Mouse (Mus musculus): ENCODE measurements around the gene Ppfia4. TPM values are rescaled to one million over a fixed set of nuclear protein-coding genes. Genes with fewer than 3 reads are reported as not detected.
A peak's percentile ranks its signal among the peaks of the same experiment; 100 is the strongest.

Gene Ppfia4
- polyA plus RNA-seq, 1 experiment, result 31.3 TPM

DNA sequence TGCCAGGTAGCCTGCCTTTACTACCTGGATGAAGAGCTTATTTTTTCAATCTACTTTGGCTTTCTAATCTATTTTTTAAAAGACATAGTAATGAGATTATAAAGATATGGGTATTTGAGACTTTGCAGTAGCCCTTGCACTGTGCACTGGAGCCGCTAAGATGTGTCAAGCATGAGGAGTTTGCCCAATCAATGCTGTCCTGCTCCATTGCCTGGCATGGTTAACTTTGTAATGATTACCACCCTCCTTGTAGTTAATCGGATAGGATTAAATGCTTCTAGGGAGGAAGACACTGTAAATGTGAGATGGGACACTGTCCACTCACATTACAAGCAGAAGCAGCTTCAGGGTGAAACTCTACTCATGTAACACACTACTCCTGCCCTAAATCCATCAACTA lies 20.6 kb upstream of the Ppfia4 start:
- no peak for TF ChIP-seq POLR2A (IDR thresholded peaks at IDR 0.05; ENCODE audit: borderline replicate concordance, extremely low read depth, insufficient read depth, insufficient read length, poor library complexity, severe bottlenecking)
- no peak for TF ChIP-seq CTCF (IDR thresholded peaks at IDR 0.05; ENCODE audit: borderline replicate concordance, extremely low read depth, insufficient read depth, insufficient read length)
- DNase-seq (ENCODE audit: low read depth), result no peak

DNA sequence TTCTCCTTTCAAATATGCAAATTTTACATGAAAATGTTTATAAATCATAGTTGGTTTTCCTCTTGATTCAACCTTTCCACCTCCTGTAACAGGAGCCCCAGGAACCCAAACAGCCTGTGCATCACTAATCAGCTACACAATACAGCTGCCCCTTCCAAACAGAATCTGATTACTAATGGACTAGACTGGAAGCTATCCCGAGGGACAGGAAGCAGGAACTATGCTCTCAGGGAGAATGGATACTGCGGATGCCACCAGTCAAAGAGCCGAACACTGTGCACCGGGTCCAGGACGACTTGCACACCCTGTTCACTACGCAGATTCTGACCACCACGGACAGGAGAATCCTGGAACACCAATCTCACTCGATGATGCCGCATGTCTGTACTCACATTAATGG lies 15.1 kb upstream of the Ppfia4 start:
- no peak for DNase-seq (ENCODE audit: low read depth)
- TF ChIP-seq CTCF (IDR thresholded peaks at IDR 0.05; ENCODE audit: borderline replicate concordance, extremely low read depth, insufficient read depth, insufficient read length) (no peak), POLR2A (IDR thresholded peaks at IDR 0.05; ENCODE audit: borderline replicate concordance, extremely low read depth, insufficient read depth, insufficient read length, poor library complexity, severe bottlenecking) (no peak)

DNA sequence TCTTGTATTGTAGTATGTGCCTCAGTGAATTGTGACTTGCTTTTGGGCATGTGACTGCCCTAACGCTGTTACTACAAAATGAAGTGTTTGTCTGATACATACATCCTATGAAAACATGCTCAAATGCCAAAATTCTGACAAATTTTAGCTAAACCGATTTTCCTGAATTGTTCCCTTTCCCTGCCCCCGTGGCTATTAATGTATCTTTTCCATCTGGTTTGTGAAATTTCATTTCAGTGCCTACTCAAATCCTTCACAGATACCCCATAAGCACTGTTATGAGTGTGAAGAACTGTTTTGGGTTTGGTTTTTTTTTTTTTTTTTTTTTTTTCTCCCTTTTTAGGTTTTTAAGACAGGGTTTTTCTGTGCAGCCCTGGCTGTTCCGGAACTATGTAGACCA lies 12.3 kb upstream of the Ppfia4 start:
- TF ChIP-seq CTCF (IDR thresholded peaks at IDR 0.05; ENCODE audit: borderline replicate concordance, extremely low read depth, insufficient read depth, insufficient read length) (no peak), POLR2A (IDR thresholded peaks at IDR 0.05; ENCODE audit: borderline replicate concordance, extremely low read depth, insufficient read depth, insufficient read length, poor library complexity, severe bottlenecking) (no peak)
- no peak for DNase-seq (ENCODE audit: low read depth)

DNA sequence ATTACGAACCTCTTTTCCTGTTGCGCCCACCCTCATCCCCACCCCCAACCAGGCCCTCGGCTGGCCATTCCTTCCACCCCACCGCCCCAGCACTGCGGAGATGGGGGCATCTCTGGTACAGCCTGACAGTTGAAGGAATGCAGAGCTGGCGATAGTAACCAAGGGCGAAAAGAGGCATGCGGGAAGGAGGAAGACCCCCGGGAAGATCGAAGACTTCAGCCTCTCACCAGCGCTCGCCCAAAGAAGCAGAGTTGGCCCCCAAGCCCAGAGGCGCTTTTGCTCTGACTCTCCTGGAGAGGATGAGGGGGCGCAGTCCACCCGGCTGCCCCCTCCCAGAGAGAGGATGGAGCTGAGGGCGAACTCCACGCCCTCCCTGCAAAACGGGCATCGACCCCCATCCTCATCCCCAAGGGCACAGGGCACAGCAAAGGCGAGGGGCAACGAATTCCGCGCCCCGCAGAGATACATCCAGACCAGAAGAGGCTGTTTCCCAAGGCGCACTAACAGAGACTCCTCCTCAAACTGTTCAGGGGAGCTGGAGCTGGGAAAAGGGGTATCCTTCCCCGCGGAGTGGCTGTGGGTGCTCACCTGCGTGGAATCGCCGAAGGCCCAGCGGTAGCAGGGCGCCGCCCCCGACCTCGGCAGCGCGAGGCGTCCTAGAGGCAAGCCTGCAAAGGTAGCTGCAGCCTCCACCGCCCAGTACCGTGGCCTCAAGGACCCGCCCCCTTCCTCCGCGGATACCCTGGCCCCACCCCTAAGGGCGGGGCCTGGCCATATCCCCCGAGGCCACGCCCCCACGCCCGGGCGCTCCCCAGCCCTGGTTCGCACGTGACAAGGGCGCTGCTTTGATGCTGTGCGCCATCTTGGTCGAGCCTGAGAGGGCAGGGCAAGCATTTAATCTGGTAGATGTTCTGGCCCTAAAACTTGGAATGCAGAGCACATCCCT lies 11.6 kb upstream of the Ppfia4 start:
- peak; percentile 96 for DNase-seq (ENCODE audit: low read depth)
- no peak for TF ChIP-seq CTCF (IDR thresholded peaks at IDR 0.05; ENCODE audit: borderline replicate concordance, extremely low read depth, insufficient read depth, insufficient read length)
- TF ChIP-seq POLR2A (IDR thresholded peaks at IDR 0.05; ENCODE audit: borderline replicate concordance, extremely low read depth, insufficient read depth, insufficient read length, poor library complexity, severe bottlenecking), result no peak

GRCm38 (mm10) chr1:134343567-134343966 lies 10.8 kb upstream of the Ppfia4 start:
- TF ChIP-seq POLR2A (IDR thresholded peaks at IDR 0.05; ENCODE audit: borderline replicate concordance, extremely low read depth, insufficient read depth, insufficient read length, poor library complexity, severe bottlenecking), result no peak
- no peak for TF ChIP-seq CTCF (IDR thresholded peaks at IDR 0.05; ENCODE audit: borderline replicate concordance, extremely low read depth, insufficient read depth, insufficient read length)
- peak; percentile 37 for DNase-seq (ENCODE audit: low read depth)

- DNase-seq (ENCODE audit: low read depth), result no peak
- TF ChIP-seq POLR2A (IDR thresholded peaks at IDR 0.05; ENCODE audit: borderline replicate concordance, extremely low read depth, insufficient read depth, insufficient read length, poor library complexity, severe bottlenecking) (no peak), CTCF (IDR thresholded peaks at IDR 0.05; ENCODE audit: borderline replicate concordance, extremely low read depth, insufficient read depth, insufficient read length) (no peak)
Observed at GRCm38 (mm10) chr1:134342781-134343310, 10.1 kb upstream of the Ppfia4 start.

DNA sequence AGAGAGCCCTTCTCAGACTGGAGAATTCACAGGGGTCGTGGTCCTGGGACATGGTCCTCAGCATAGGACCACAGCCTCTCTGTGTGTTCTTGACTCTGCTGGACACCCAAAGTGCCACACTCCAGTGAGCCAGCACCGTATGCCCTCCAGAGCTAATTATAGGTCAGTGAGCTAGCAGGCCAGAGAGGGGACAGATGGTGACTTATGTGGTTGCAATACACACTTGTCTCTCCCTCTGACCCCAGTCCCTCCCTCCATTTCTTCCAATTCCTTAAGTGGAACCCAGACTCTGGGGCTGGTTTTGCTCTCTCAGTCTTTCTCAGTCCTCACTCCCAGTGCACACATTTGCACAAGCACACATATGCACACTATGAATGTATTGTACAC lies 9.5 kb upstream of the Ppfia4 start:
- no peak for TF ChIP-seq CTCF (IDR thresholded peaks at IDR 0.05; ENCODE audit: borderline replicate concordance, extremely low read depth, insufficient read depth, insufficient read length)
- DNase-seq (ENCODE audit: low read depth), result no peak

GRCm38 (mm10) chr1:134341641-134342277 lies 9.0 kb upstream of the Ppfia4 start:
- no peak for TF ChIP-seq POLR2A (IDR thresholded peaks at IDR 0.05; ENCODE audit: borderline replicate concordance, extremely low read depth, insufficient read depth, insufficient read length, poor library complexity, severe bottlenecking)
- TF ChIP-seq CTCF (IDR thresholded peaks at IDR 0.05; ENCODE audit: borderline replicate concordance, extremely low read depth, insufficient read depth, insufficient read length), result no peak
- DNase-seq (ENCODE audit: low read depth), result no peak

- no peak; the same call in 1 of the 2 replicates for TF ChIP-seq CTCF (IDR thresholded peaks at IDR 0.05; ENCODE audit: borderline replicate concordance, extremely low read depth, insufficient read depth, insufficient read length)
- TF ChIP-seq POLR2A (IDR thresholded peaks at IDR 0.05; ENCODE audit: borderline replicate concordance, extremely low read depth, insufficient read depth, insufficient read length, poor library complexity, severe bottlenecking), result no peak
- no peak for DNase-seq (ENCODE audit: low read depth)
Observed at GRCm38 (mm10) chr1:134339757-134340619, 7.3 kb upstream of the Ppfia4 start.

GRCm38 (mm10) chr1:134339162-134339561 lies 6.4 kb upstream of the Ppfia4 start:
- TF ChIP-seq CTCF (IDR thresholded peaks at IDR 0.05; ENCODE audit: borderline replicate concordance, extremely low read depth, insufficient read depth, insufficient read length) (no peak), POLR2A (IDR thresholded peaks at IDR 0.05; ENCODE audit: borderline replicate concordance, extremely low read depth, insufficient read depth, insufficient read length, poor library complexity, severe bottlenecking) (no peak)
- DNase-seq (ENCODE audit: low read depth), result no peak

Data from brain, embryonic 14.5 days (tissue).